Mouse (Mus musculus): ENCODE results near the gene Bnc2. TPM values are rescaled to one million over a fixed set of nuclear protein-coding genes. Genes with fewer than 3 reads are reported as not detected.

Bnc2 gene
- total and polyA plus RNA-seq, 3 experiments: 0.55 TPM; not detected in 2

- Histone ChIP-seq H3K27me3 (ENCODE audit: insufficient read depth, low read length) (no peaks in the 10 kb centered on the region), H3K36me3 (replicated peaks) (no peaks in the 10 kb centered on the region), H3K4me3 (ENCODE audit: low read depth, low read length) (no peak overlapping the region), H3K9me3 (replicated peaks) (no peaks in the 10 kb centered on the region), H3K4me1 (ENCODE audit: insufficient read depth, low read depth, low read length) (no peaks in the 10 kb centered on the region)
- ATAC-seq (ENCODE audit: extremely low read depth, insufficient number of reproducible peaks, low FRiP score, poor library complexity, severe bottlenecking): no peak
- DNase-seq (ENCODE audit: low spot score): no peak
- TF ChIP-seq CTCF (IDR thresholded peaks at IDR 0.05; ENCODE audit: low read depth, low read length) (no peak), GATA2 (IDR thresholded peaks at IDR 0.05; ENCODE audit: borderline replicate concordance, low read depth, low read length) (no peak), POLR2AphosphoS5 (IDR thresholded peaks at IDR 0.05; ENCODE audit: insufficient replicate concordance, low read depth, low read length) (no peak), TAL1 (conservative IDR thresholded peaks at IDR 0.05; ENCODE audit: low read depth, low read length) (no peak), GATA1 (IDR thresholded peaks at IDR 0.05; ENCODE audit: borderline replicate concordance, low read length) (no peak)
Measured at GRCm38 (mm10) chr4:84482680-84483079, 192.4 kb downstream of the Bnc2 start.

GRCm38 (mm10) chr4:84472643-84473042, 202.4 kb downstream of the Bnc2 start:
- no peak for DNase-seq (ENCODE audit: low spot score)
- TF ChIP-seq GATA1 (IDR thresholded peaks at IDR 0.05; ENCODE audit: borderline replicate concordance, low read length) (no peak), POLR2AphosphoS5 (IDR thresholded peaks at IDR 0.05; ENCODE audit: insufficient replicate concordance, low read depth, low read length) (no peak), GATA2 (IDR thresholded peaks at IDR 0.05; ENCODE audit: borderline replicate concordance, low read depth, low read length) (no peak), TAL1 (conservative IDR thresholded peaks at IDR 0.05; ENCODE audit: low read depth, low read length) (no peak), CTCF (IDR thresholded peaks at IDR 0.05; ENCODE audit: low read depth, low read length) (no peak)
- no peak overlapping the region for H3K4me3 ChIP-seq (ENCODE audit: low read depth, low read length)
- H3K9me3 ChIP-seq (replicated peaks): peaks cover 10% of the 10 kb centered on the region
- H3K4me1 ChIP-seq (ENCODE audit: insufficient read depth, low read depth, low read length): no peaks in the 10 kb centered on the region
- H3K27me3 ChIP-seq (ENCODE audit: insufficient read depth, low read length): no peaks in the 10 kb centered on the region
- ATAC-seq (ENCODE audit: extremely low read depth, insufficient number of reproducible peaks, low FRiP score, poor library complexity, severe bottlenecking): no peak
- H3K36me3 ChIP-seq (replicated peaks): no peaks in the 10 kb centered on the region

- peaks cover 10% of the 10 kb centered on the region for H3K9me3 ChIP-seq (replicated peaks)
- ATAC-seq (ENCODE audit: extremely low read depth, insufficient number of reproducible peaks, low FRiP score, poor library complexity, severe bottlenecking): no peak
- no peaks in the 10 kb centered on the region for H3K4me1 ChIP-seq (ENCODE audit: insufficient read depth, low read depth, low read length)
- DNase-seq (ENCODE audit: low spot score): no peak
- no peaks in the 10 kb centered on the region for H3K36me3 ChIP-seq (replicated peaks)
- H3K27me3 ChIP-seq (ENCODE audit: insufficient read depth, low read length): no peaks in the 10 kb centered on the region
- no peak for TF ChIP-seq TAL1 (conservative IDR thresholded peaks at IDR 0.05; ENCODE audit: low read depth, low read length)
- no peak for TF ChIP-seq POLR2AphosphoS5 (IDR thresholded peaks at IDR 0.05; ENCODE audit: insufficient replicate concordance, low read depth, low read length)
- TF ChIP-seq CTCF (IDR thresholded peaks at IDR 0.05; ENCODE audit: low read depth, low read length): no peak
- TF ChIP-seq GATA2 (IDR thresholded peaks at IDR 0.05; ENCODE audit: borderline replicate concordance, low read depth, low read length): no peak
- no peak for TF ChIP-seq GATA1 (IDR thresholded peaks at IDR 0.05; ENCODE audit: borderline replicate concordance, low read length)
- H3K4me3 ChIP-seq (ENCODE audit: low read depth, low read length): no peak overlapping the region
Measured at GRCm38 (mm10) chr4:84470106-84470885, 204.8 kb downstream of the Bnc2 start.

GRCm38 (mm10) chr4:84469400-84469799, 205.7 kb downstream of the Bnc2 start:
- peaks cover 12% of the 10 kb centered on the region for H3K9me3 ChIP-seq (replicated peaks)
- TF ChIP-seq TAL1 (conservative IDR thresholded peaks at IDR 0.05; ENCODE audit: low read depth, low read length) (no peak), CTCF (IDR thresholded peaks at IDR 0.05; ENCODE audit: low read depth, low read length) (no peak), POLR2AphosphoS5 (IDR thresholded peaks at IDR 0.05; ENCODE audit: insufficient replicate concordance, low read depth, low read length) (no peak), GATA2 (IDR thresholded peaks at IDR 0.05; ENCODE audit: borderline replicate concordance, low read depth, low read length) (no peak), GATA1 (IDR thresholded peaks at IDR 0.05; ENCODE audit: borderline replicate concordance, low read length) (no peak)
- no peaks in the 10 kb centered on the region for H3K36me3 ChIP-seq (replicated peaks)
- ATAC-seq (ENCODE audit: extremely low read depth, insufficient number of reproducible peaks, low FRiP score, poor library complexity, severe bottlenecking) (no peak), DNase-seq (ENCODE audit: low spot score) (no peak)
- no peaks in the 10 kb centered on the region for H3K27me3 ChIP-seq (ENCODE audit: insufficient read depth, low read length)
- H3K4me3 ChIP-seq (ENCODE audit: low read depth, low read length): no peak overlapping the region
- no peaks in the 10 kb centered on the region for H3K4me1 ChIP-seq (ENCODE audit: insufficient read depth, low read depth, low read length)

GRCm38 (mm10) chr4:84467722-84468121, 207.4 kb downstream of the Bnc2 start:
- DNase-seq (ENCODE audit: low spot score) (no peak), ATAC-seq (ENCODE audit: extremely low read depth, insufficient number of reproducible peaks, low FRiP score, poor library complexity, severe bottlenecking) (no peak)
- Histone ChIP-seq H3K27me3 (ENCODE audit: insufficient read depth, low read length) (no peaks in the 10 kb centered on the region), H3K4me3 (ENCODE audit: low read depth, low read length) (no peak overlapping the region), H3K9me3 (replicated peaks) (peaks cover 4% of the 10 kb centered on the region; the same call in 1 of the 2 replicates), H3K36me3 (replicated peaks) (no peaks in the 10 kb centered on the region), H3K4me1 (ENCODE audit: insufficient read depth, low read depth, low read length) (no peaks in the 10 kb centered on the region)
- TF ChIP-seq TAL1 (conservative IDR thresholded peaks at IDR 0.05; ENCODE audit: low read depth, low read length): no peak
- no peak for TF ChIP-seq GATA2 (IDR thresholded peaks at IDR 0.05; ENCODE audit: borderline replicate concordance, low read depth, low read length)
- TF ChIP-seq GATA1 (IDR thresholded peaks at IDR 0.05; ENCODE audit: borderline replicate concordance, low read length): no peak
- no peak for TF ChIP-seq POLR2AphosphoS5 (IDR thresholded peaks at IDR 0.05; ENCODE audit: insufficient replicate concordance, low read depth, low read length)
- no peak for TF ChIP-seq CTCF (IDR thresholded peaks at IDR 0.05; ENCODE audit: low read depth, low read length)

- ATAC-seq (ENCODE audit: extremely low read depth, insufficient number of reproducible peaks, low FRiP score, poor library complexity, severe bottlenecking) (no peak), DNase-seq (ENCODE audit: low spot score) (no peak)
- no peak overlapping the region for H3K4me3 ChIP-seq (ENCODE audit: low read depth, low read length)
- H3K27me3 ChIP-seq (ENCODE audit: insufficient read depth, low read length): no peaks in the 10 kb centered on the region
- H3K36me3 ChIP-seq (replicated peaks): no peaks in the 10 kb centered on the region
- TF ChIP-seq POLR2AphosphoS5 (IDR thresholded peaks at IDR 0.05; ENCODE audit: insufficient replicate concordance, low read depth, low read length) (no peak), TAL1 (conservative IDR thresholded peaks at IDR 0.05; ENCODE audit: low read depth, low read length) (no peak), GATA1 (IDR thresholded peaks at IDR 0.05; ENCODE audit: borderline replicate concordance, low read length) (no peak), GATA2 (IDR thresholded peaks at IDR 0.05; ENCODE audit: borderline replicate concordance, low read depth, low read length) (no peak), CTCF (IDR thresholded peaks at IDR 0.05; ENCODE audit: low read depth, low read length) (no peak)
- peaks cover 11% of the 10 kb centered on the region for H3K9me3 ChIP-seq (replicated peaks)
- no peaks in the 10 kb centered on the region for H3K4me1 ChIP-seq (ENCODE audit: insufficient read depth, low read depth, low read length)
Measured at GRCm38 (mm10) chr4:84458218-84458560, 216.9 kb downstream of the Bnc2 start.

All from G1E (cell line).